Mouse (Mus musculus): ENCODE measurements around the gene Tbp. TPM values are rescaled to one million over a fixed set of nuclear protein-coding genes. Genes with fewer than 3 reads are reported as not detected.

Gene Tbp
- polyA plus RNA-seq, 1 experiment from 2014 or later: 22.7 TPM

- ATAC-seq (replicated peaks; ENCODE audit: insufficient number of reproducible peaks, insufficient read depth, low FRiP score, low read depth): no peak
- Histone ChIP-seq H3K4me1 (replicated peaks) (no peaks in the 10 kb centered on the region), H3K4me3 (no peak overlapping the region), H3K9ac (no peak overlapping the region), H3K27me3 (no peaks in the 10 kb centered on the region), H3K36me3 (peaks cover 94% of the 10 kb centered on the region), H3K9me3 (replicated peaks) (no peaks in the 10 kb centered on the region), H3K4me2 (no peak overlapping the region), H3K27ac (no peak overlapping the region)
- WGBS: 40% methylated on average over 5 of the region's 5 CpGs
Observed at GRCm38 (mm10) chr17:15517776-15518175, 18.1 kb downstream of the Tbp start.

GRCm38 (mm10) chr17:15518186-15518585, 18.5 kb downstream of the Tbp start:
- Histone ChIP-seq H3K36me3 (peaks cover 91% of the 10 kb centered on the region), H3K9me3 (replicated peaks) (no peaks in the 10 kb centered on the region), H3K4me2 (no peak overlapping the region), H3K27me3 (no peaks in the 10 kb centered on the region), H3K4me1 (replicated peaks) (no peaks in the 10 kb centered on the region), H3K27ac (no peak overlapping the region), H3K4me3 (no peak overlapping the region), H3K9ac (no peak overlapping the region)
- 90% methylated on average over 5 of the region's 5 CpGs for WGBS
- ATAC-seq (replicated peaks; ENCODE audit: insufficient number of reproducible peaks, insufficient read depth, low FRiP score, low read depth): no peak

- no peak for ATAC-seq (replicated peaks; ENCODE audit: insufficient number of reproducible peaks, insufficient read depth, low FRiP score, low read depth)
- Histone ChIP-seq H3K4me2 (no peak overlapping the region), H3K36me3 (peaks cover 85% of the 10 kb centered on the region), H3K9ac (no peak overlapping the region), H3K9me3 (replicated peaks) (no peaks in the 10 kb centered on the region), H3K4me1 (replicated peaks) (no peaks in the 10 kb centered on the region), H3K27me3 (no peaks in the 10 kb centered on the region), H3K4me3 (no peak overlapping the region), H3K27ac (no peak overlapping the region)
- 96% methylated on average over 1 of the region's 1 CpGs for WGBS
Observed at GRCm38 (mm10) chr17:15518766-15519165, 19.1 kb downstream of the Tbp start.

GRCm38 (mm10) chr17:15526304-15526703, 26.6 kb downstream of the Tbp start:
- no peak overlapping the region for H3K27ac ChIP-seq
- H3K9ac ChIP-seq: peak overlapping the region; percentile 74
- peaks cover 10% of the 10 kb centered on the region for H3K4me1 ChIP-seq (replicated peaks)
- no peaks in the 10 kb centered on the region for H3K27me3 ChIP-seq
- H3K4me3 ChIP-seq: peak overlapping the region; percentile 96
- no peaks in the 10 kb centered on the region for H3K9me3 ChIP-seq (replicated peaks)
- H3K36me3 ChIP-seq: peaks cover 28% of the 10 kb centered on the region
- peak overlapping the region; percentile 88 for H3K4me2 ChIP-seq
- WGBS: 12% methylated on average over 10 of the region's 10 CpGs
- no peak for ATAC-seq (replicated peaks; ENCODE audit: insufficient number of reproducible peaks, insufficient read depth, low FRiP score, low read depth)

- peak within 1 kb of the TSS; percentile 88 for H3K4me2 ChIP-seq
- H3K27ac ChIP-seq: peak within 1 kb of the TSS; percentile 83
- H3K4me3 ChIP-seq: peak within 1 kb of the TSS; percentile 96
- H3K27me3 ChIP-seq: no peaks in the 10 kb centered on the region
- WGBS: 1% methylated on average over 55 of the region's 55 CpGs
- H3K9me3 ChIP-seq (replicated peaks): no peaks in the 10 kb centered on the region
- peaks cover 10% of the 10 kb centered on the region for H3K4me1 ChIP-seq (replicated peaks)
- peak; percentile 98 for ATAC-seq (replicated peaks; ENCODE audit: insufficient number of reproducible peaks, insufficient read depth, low FRiP score, low read depth)
- H3K36me3 ChIP-seq: peaks cover 19% of the 10 kb centered on the region
- peak within 1 kb of the TSS; percentile 74 for H3K9ac ChIP-seq
Observed at GRCm38 (mm10) chr17:15526986-15527810, 27.5 kb downstream of the Tbp start, which contains the start of gene Pdcd2. Gene Pdcd2 (minus strand): TSS chr17:15527301.

GRCm38 (mm10) chr17:15527811-15528136, 28.1 kb downstream of the Tbp start:
- no peaks in the 10 kb centered on the region for H3K9me3 ChIP-seq (replicated peaks)
- peak overlapping the region; percentile 74 for H3K9ac ChIP-seq
- H3K4me3 ChIP-seq: peak overlapping the region; percentile 96
- H3K4me1 ChIP-seq (replicated peaks): peaks cover 10% of the 10 kb centered on the region
- 38% methylated on average over 3 of the region's 3 CpGs for whole genome bisulfite sequencing
- H3K27me3 ChIP-seq: no peaks in the 10 kb centered on the region
- peaks cover 13% of the 10 kb centered on the region for H3K36me3 ChIP-seq
- no peak for ATAC-seq (replicated peaks; ENCODE audit: insufficient number of reproducible peaks, insufficient read depth, low FRiP score, low read depth)
- peak overlapping the region; percentile 83 for H3K27ac ChIP-seq
- peak overlapping the region; percentile 88 for H3K4me2 ChIP-seq

GRCm38 (mm10) chr17:15528887-15529286, 29.2 kb downstream of the Tbp start:
- ATAC-seq (replicated peaks; ENCODE audit: insufficient number of reproducible peaks, insufficient read depth, low FRiP score, low read depth): no peak
- WGBS: 71% methylated on average over 2 of the region's 2 CpGs
- H3K4me3 ChIP-seq: no peak overlapping the region

GRCm38 (mm10) chr17:15530141-15530540, 30.5 kb downstream of the Tbp start:
- Histone ChIP-seq H3K9ac (no peak overlapping the region), H3K36me3 (peaks cover 3% of the 10 kb centered on the region; the same call in 1 of the 2 replicates), H3K27ac (no peak overlapping the region), H3K4me1 (replicated peaks) (peaks cover 10% of the 10 kb centered on the region), H3K27me3 (peaks cover 2% of the 10 kb centered on the region; the same call in 1 of the 2 replicates), H3K9me3 (replicated peaks) (no peaks in the 10 kb centered on the region), H3K4me3 (no peak overlapping the region), H3K4me2 (no peak overlapping the region)
- 15% methylated on average over 5 of the region's 5 CpGs for WGBS
- ATAC-seq (replicated peaks; ENCODE audit: insufficient number of reproducible peaks, insufficient read depth, low FRiP score, low read depth): no peak

More at GRCm38 (mm10) chr17:15528887-15529286, 29.2 kb downstream of the Tbp start:
- Histone ChIP-seq H3K36me3 (peaks cover 13% of the 10 kb centered on the region), H3K9me3 (replicated peaks) (no peaks in the 10 kb centered on the region), H3K4me1 (replicated peaks) (peaks cover 10% of the 10 kb centered on the region), H3K9ac (no peak overlapping the region), H3K27ac (no peak overlapping the region), H3K27me3 (no peaks in the 10 kb centered on the region), H3K4me2 (no peak overlapping the region)

GRCm38 (mm10) chr17:15535162-15535800, 35.6 kb downstream of the Tbp start:
- Histone ChIP-seq H3K4me3 (0 out of 2 replicates have a peak overlapping the region, but pooled peaks have one; percentile 54), H3K4me2 (peak overlapping the region; percentile 93; the same call in 1 of the 2 replicates), H3K9me3 (replicated peaks) (no peaks in the 10 kb centered on the region), H3K4me1 (replicated peaks) (peaks cover 8% of the 10 kb centered on the region), H3K27ac (no peak overlapping the region), H3K36me3 (no peaks in the 10 kb centered on the region), H3K9ac (no peak overlapping the region), H3K27me3 (peaks cover 14% of the 10 kb centered on the region)
- no peak for ATAC-seq (replicated peaks; ENCODE audit: insufficient number of reproducible peaks, insufficient read depth, low FRiP score, low read depth)
- WGBS: 58% methylated on average over 11 of the region's 11 CpGs

GRCm38 (mm10) chr17:15535943-15536342, 36.3 kb downstream of the Tbp start:
- Histone ChIP-seq H3K9ac (no peak overlapping the region), H3K9me3 (replicated peaks) (no peaks in the 10 kb centered on the region), H3K27me3 (peaks cover 14% of the 10 kb centered on the region), H3K36me3 (no peaks in the 10 kb centered on the region), H3K4me2 (peak overlapping the region; percentile 93), H3K27ac (no peak overlapping the region), H3K4me3 (peak overlapping the region; percentile 54), H3K4me1 (replicated peaks) (peaks cover 8% of the 10 kb centered on the region)
- 15% methylated on average over 8 of the region's 8 CpGs for WGBS
- no peak for ATAC-seq (replicated peaks; ENCODE audit: insufficient number of reproducible peaks, insufficient read depth, low FRiP score, low read depth)

GRCm38 (mm10) chr17:15536457-15536904, 36.8 kb downstream of the Tbp start:
- Histone ChIP-seq H3K4me2 (peak overlapping the region; percentile 93), H3K27ac (no peak overlapping the region), H3K36me3 (no peaks in the 10 kb centered on the region), H3K4me1 (replicated peaks) (peaks cover 8% of the 10 kb centered on the region), H3K4me3 (peak overlapping the region; percentile 54), H3K9ac (peak overlapping the region; percentile 49), H3K27me3 (peaks cover 14% of the 10 kb centered on the region), H3K9me3 (replicated peaks) (no peaks in the 10 kb centered on the region)
- no peak; the same call in 1 of the 2 replicates for ATAC-seq (replicated peaks; ENCODE audit: insufficient number of reproducible peaks, insufficient read depth, low FRiP score, low read depth)
- WGBS: 1% methylated on average over 33 of the region's 33 CpGs
